In genomic region chr2:24386158-24386963, GRCm38 (mm10) we compare ENCODE assay signal across 8 mouse cellular contexts. TPM values are rescaled to one million over a fixed set of nuclear protein-coding genes. Genes with fewer than 3 reads are reported as not detected.
DNase-seq lines count a peak whose midpoint lies in the region; ATAC-seq and TF ChIP-seq lines count a peak whose summit lies in the region.
"Had no signal": no experiment of that assay in that cellular context is flagged by ENCODE, and none has a peak within 500 bp of the region (broad histone marks: within the 10 kb centered on the region; RNA-seq: fewer than 3 reads in every experiment).

No protein-coding gene starts in this region.

- H3K4me3 ChIP-seq in bone marrow, adult 2 months (replicated peaks; ENCODE audit: control insufficient read depth, low read depth, low read length) = peak overlapping the region; percentile 79
- H3K4me3 ChIP-seq in liver, embryonic 16.5 days (ENCODE audit: low read depth, low read length) = peak overlapping the region; percentile 59
- H3K4me3 ChIP-seq in spleen, adult 2 months (ENCODE audit: extremely low read depth, insufficient read depth, insufficient read length) = peak overlapping the region; percentile 77
- no peak overlapping the region for H3K4me3 ChIP-seq in hindbrain, embryonic 10.5 days
- H3K4me3 ChIP-seq in forebrain, embryonic 16.5 days (replicated peaks; ENCODE audit: low read length) = no peak overlapping the region
- H3K4me3 ChIP-seq: forebrain, embryonic 15.5 days had no signal

- DNase-seq in CD8-positive naive resting alpha-beta T cell, adult 2 months (ENCODE audit: low read depth in 2 of 2, low spot score in 2 of 2) = peak; percentile 83 to 86
- peak; percentile 69 to 81 for DNase-seq in spleen, adult 2 months (ENCODE audit: low read depth in 1 of 2, low spot score in 2 of 2)
- no peak for DNase-seq in hindbrain, embryonic 10.5 days (ENCODE audit: low spot score)
- no peak for DNase-seq in urinary bladder, postnatal 25 days (ENCODE audit: low spot score)

- peak overlapping the region; percentile 58 for H3K9ac ChIP-seq in liver, embryonic 16.5 days (ENCODE audit: low read depth, low read length)
- H3K9ac ChIP-seq in forebrain, embryonic 16.5 days (replicated peaks; ENCODE audit: low read depth, low read length) = no peak overlapping the region
- H3K9ac ChIP-seq: forebrain, embryonic 15.5 days had no signal

- H3K9me3 ChIP-seq in liver, embryonic 16.5 days (replicated peaks; ENCODE audit: control insufficient read depth, low read length) = no peaks in the 10 kb centered on the region
- H3K9me3 ChIP-seq in hindbrain, embryonic 10.5 days = no peaks in the 10 kb centered on the region
- H3K9me3 ChIP-seq in forebrain, embryonic 16.5 days (ENCODE audit: control insufficient read depth, low read length) = no peaks in the 10 kb centered on the region
- H3K9me3 ChIP-seq: forebrain, embryonic 15.5 days had no signal

- no peak for TF ChIP-seq CTCF in bone marrow, adult 2 months (IDR thresholded peaks at IDR 0.05; ENCODE audit: control insufficient read depth, insufficient read depth, low read length)
- no peak for TF ChIP-seq CTCF in spleen, adult 2 months (IDR thresholded peaks at IDR 0.05; ENCODE audit: extremely low read depth, insufficient read depth, insufficient read length, insufficient replicate concordance)

- H3K4me1 ChIP-seq in bone marrow, adult 2 months (ENCODE audit: control insufficient read depth, insufficient read depth, low read length) = peaks cover 18% of the 10 kb centered on the region
- peaks cover 20% of the 10 kb centered on the region for H3K4me1 ChIP-seq in liver, embryonic 16.5 days (ENCODE audit: control insufficient read depth, low read depth, low read length)
- peaks cover 44% of the 10 kb centered on the region; the same call in 1 of the 2 replicates for H3K4me1 ChIP-seq in spleen, adult 2 months (ENCODE audit: control insufficient read depth, insufficient read depth, insufficient read length)
- H3K4me1 ChIP-seq in hindbrain, embryonic 10.5 days (replicated peaks) = no peaks in the 10 kb centered on the region
- H3K4me1 ChIP-seq in forebrain, embryonic 16.5 days (replicated peaks; ENCODE audit: control insufficient read depth, insufficient read depth, low read length) = no peaks in the 10 kb centered on the region
- H3K4me1 ChIP-seq: forebrain, embryonic 15.5 days had no signal

- no peaks in the 10 kb centered on the region for H3K36me3 ChIP-seq in liver, embryonic 16.5 days (ENCODE audit: control insufficient read depth, insufficient read depth)
- H3K36me3 ChIP-seq in spleen, adult 2 months (ENCODE audit: control insufficient read depth, insufficient read depth, low read length) = no peaks in the 10 kb centered on the region; the same call in 1 of the 2 replicates
- H3K36me3 ChIP-seq in hindbrain, embryonic 10.5 days = no peaks in the 10 kb centered on the region
- no peaks in the 10 kb centered on the region for H3K36me3 ChIP-seq in forebrain, embryonic 16.5 days (ENCODE audit: control insufficient read depth, insufficient read depth)
- H3K36me3 ChIP-seq: forebrain, embryonic 15.5 days had no signal

- peak; percentile 48; the same call in 1 of the 2 replicates for TF ChIP-seq POLR2A in bone marrow, adult 2 months (IDR thresholded peaks at IDR 0.05; ENCODE audit: borderline replicate concordance, control insufficient read depth, low read depth, low read length)
- TF ChIP-seq POLR2A in spleen, adult 2 months (IDR thresholded peaks at IDR 0.05; ENCODE audit: low read depth, low read length) = peak; percentile 83

- H3K27ac ChIP-seq in bone marrow, adult 2 months (ENCODE audit: control insufficient read depth, insufficient read depth, low read depth, low read length, poor library complexity) = peak overlapping the region; percentile 94
- peak overlapping the region; percentile 81 for H3K27ac ChIP-seq in liver, embryonic 16.5 days (ENCODE audit: low read length)
- H3K27ac ChIP-seq in spleen, adult 2 months (ENCODE audit: insufficient read depth, low read length) = peak overlapping the region; percentile 97
- no peak overlapping the region for H3K27ac ChIP-seq in hindbrain, embryonic 10.5 days
- no peak overlapping the region for H3K27ac ChIP-seq in forebrain, embryonic 16.5 days (ENCODE audit: low read length)
- H3K27ac ChIP-seq: forebrain, embryonic 15.5 days had no signal

- 2% methylated on average over 21 of the region's 21 CpGs for WGBS in bone marrow, adult 2 months
- 18% methylated on average over 21 of the region's 21 CpGs for WGBS in liver, embryonic 16.5 days (ENCODE audit: insufficient replicate concordance)
- WGBS in spleen, adult 2 months = 9% methylated on average over 21 of the region's 21 CpGs
- WGBS in hindbrain, embryonic 10.5 days = 87% methylated on average over 21 of the region's 21 CpGs
- 91% methylated on average over 21 of the region's 21 CpGs for WGBS in forebrain, embryonic 16.5 days

- no peaks in the 10 kb centered on the region for H3K27me3 ChIP-seq in liver, embryonic 16.5 days (ENCODE audit: control insufficient read depth, insufficient read depth, low read depth, low read length)
- H3K27me3 ChIP-seq in spleen, adult 2 months (ENCODE audit: control insufficient read depth, insufficient read depth, low read length) = no peaks in the 10 kb centered on the region
- no peaks in the 10 kb centered on the region for H3K27me3 ChIP-seq in hindbrain, embryonic 10.5 days (ENCODE audit: insufficient read depth, poor library complexity, severe bottlenecking)
- H3K27me3 ChIP-seq in forebrain, embryonic 16.5 days (replicated peaks; ENCODE audit: control insufficient read depth, insufficient read depth, low read length) = no peaks in the 10 kb centered on the region
- H3K27me3 ChIP-seq: forebrain, embryonic 15.5 days had no signal

- peak overlapping the region; percentile 66 for H3K4me2 ChIP-seq in liver, embryonic 16.5 days (ENCODE audit: low read depth, low read length)
- no peak overlapping the region for H3K4me2 ChIP-seq in forebrain, embryonic 16.5 days (ENCODE audit: low read length)
- H3K4me2 ChIP-seq: forebrain, embryonic 15.5 days had no signal

- ATAC-seq in liver, embryonic 16.5 days (ENCODE audit: low read depth) = peak; percentile 38
- no peak for ATAC-seq in forebrain, embryonic 16.5 days
- ATAC-seq: forebrain, embryonic 15.5 days had no signal

RNA-seq across cellular contexts. Expression of gene Psd4, which starts 19.0 kb away (rescaled TPM):
- polyA plus RNA-seq in bone marrow, adult 2 months (2011; ENCODE audit: insufficient read depth, insufficient read length, low replicate concordance, missing spikeins) = 20.3 and 32.2 TPM in 2 replicates
- polyA plus RNA-seq in liver, embryonic 16.5 days (2015; fragmentation: Nextera tagmentation; extraction: Ambion mirVana) = 6.8 and 7.3 TPM in 2 replicates
- 40.1 and 41.1 TPM in 2 replicates for polyA plus RNA-seq in spleen, adult 2 months (2012; rRNA removed)
- 0.86 and 0.90 TPM in 2 replicates for polyA plus RNA-seq in hindbrain, embryonic 10.5 days (2016; fragmentation: Nextera tagmentation; extraction: Ambion mirVana)
- polyA plus RNA-seq in forebrain, embryonic 16.5 days (2015; fragmentation: Nextera tagmentation; extraction: Ambion mirVana) = 0.20 and 0.52 TPM in 2 replicates

RNA-seq across cellular contexts. Expression of gene Il1rn, which starts 49.7 kb away (rescaled TPM):
- 5.5 and 21.4 TPM in 2 replicates for polyA plus RNA-seq in bone marrow, adult 2 months (2011; ENCODE audit: insufficient read depth, insufficient read length, low replicate concordance, missing spikeins)
- polyA plus RNA-seq in liver, embryonic 16.5 days (2015; fragmentation: Nextera tagmentation; extraction: Ambion mirVana) = 13.4 and 14.2 TPM in 2 replicates
- polyA plus RNA-seq in spleen, adult 2 months (2012; rRNA removed) = 2.0 and 2.2 TPM in 2 replicates
- polyA plus RNA-seq in hindbrain, embryonic 10.5 days (2016; fragmentation: Nextera tagmentation; extraction: Ambion mirVana) = 0.08 TPM in 1 of 2 replicates, not detected in the other
- polyA plus RNA-seq in forebrain, embryonic 16.5 days (2015; fragmentation: Nextera tagmentation; extraction: Ambion mirVana) = 0.10 TPM in 1 of 2 replicates, not detected in the other

Comparison
In these comparisons a context has a peak if more than half of its experiments do, and no peak if none do; other contexts are left out.
1. DNase-seq: peak in CD8-positive naive resting alpha-beta T cell, adult 2 months (2 of 2) and spleen, adult 2 months (2 of 2); none in hindbrain, embryonic 10.5 days (single experiment) and urinary bladder, postnatal 25 days (single experiment).
2. H3K27ac ChIP-seq: peak in bone marrow, adult 2 months (single experiment), liver, embryonic 16.5 days (single experiment) and spleen, adult 2 months (single experiment); none in hindbrain, embryonic 10.5 days (single experiment) and forebrain, embryonic 16.5 days (single experiment).
3. H3K4me3 ChIP-seq: peak in bone marrow, adult 2 months (single experiment), liver, embryonic 16.5 days (single experiment) and spleen, adult 2 months (single experiment); none in hindbrain, embryonic 10.5 days (single experiment) and forebrain, embryonic 16.5 days (single experiment).